Mouse (Mus musculus) left cerebral cortex, adult 2 months (tissue): Measurements from ENCODE around the gene Cisd2. TPM values are rescaled to one million over a fixed set of nuclear protein-coding genes. Genes with fewer than 3 reads are reported as not detected.

Source experiments
- DNase-seq, 2 experiments: peaks; one replicate each; pipeline ENCODE4 v3.0.0; 2021 to 2022; ENCODE audit warnings: low spot score in 2 of 2, mixed read lengths in 1 of 2; ENCODE audit errors: extremely low spot score in 1 of 2
- H3K27ac ChIP-seq: fragments of 200-600 bp; 2 replicates; pipeline ENCODE4 v1.8.1; 2022
- H3K4me3 ChIP-seq: fragments of 200-600 bp; 2 replicates; pipeline ENCODE4 v1.8.1; 2022
- CTCF ChIP-seq: fragments of 200-600 bp; IDR thresholded peaks from 2 replicates; pipeline ENCODE4 v1.8.1; 2022; ENCODE audit warnings: antibody characterized with exemption, mild to moderate bottlenecking, moderate library complexity
- intact Hi-C: fragments of 180-260 bp; cut with DNase I; formaldehyde crosslinking; loops from one replicate; pipeline ENCODE4 v1.15.1; 2025
- total RNA-seq, 2 experiments: library from RNA; stranded (reverse); gene quantifications; 2 replicates each; pipeline ENCODE4 v1.2.3; 2021

Cisd2 gene
- total RNA-seq, 2 experiments from 2014 or later: 38.7 to 39.3 TPM

DNA sequence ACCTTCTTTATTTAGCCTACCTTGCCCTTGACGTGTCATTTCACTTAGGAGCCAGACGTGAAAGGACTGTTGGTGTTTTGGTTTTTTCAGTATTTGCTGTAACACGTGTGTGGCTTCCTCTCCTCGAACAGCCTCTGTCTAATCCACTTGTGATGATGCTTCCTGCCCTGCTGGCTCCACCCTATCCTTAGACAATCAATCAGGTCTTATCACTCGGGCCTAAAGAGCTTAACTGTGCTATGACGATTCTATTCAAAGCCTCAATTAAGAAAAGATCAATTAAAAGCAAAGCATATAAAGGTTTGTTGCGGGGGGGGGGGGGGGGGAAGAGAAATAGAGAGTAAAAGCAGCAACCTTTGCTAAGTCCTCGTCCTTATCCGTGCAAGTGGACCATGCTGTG lies 16.4 kb downstream of the Cisd2 start:
- no peak for DNase-seq
- Histone ChIP-seq H3K4me3 (no peak overlapping the region), H3K27ac (no peak overlapping the region)
- TF ChIP-seq CTCF: no peak
- intact Hi-C loops: no loop called here

DNA sequence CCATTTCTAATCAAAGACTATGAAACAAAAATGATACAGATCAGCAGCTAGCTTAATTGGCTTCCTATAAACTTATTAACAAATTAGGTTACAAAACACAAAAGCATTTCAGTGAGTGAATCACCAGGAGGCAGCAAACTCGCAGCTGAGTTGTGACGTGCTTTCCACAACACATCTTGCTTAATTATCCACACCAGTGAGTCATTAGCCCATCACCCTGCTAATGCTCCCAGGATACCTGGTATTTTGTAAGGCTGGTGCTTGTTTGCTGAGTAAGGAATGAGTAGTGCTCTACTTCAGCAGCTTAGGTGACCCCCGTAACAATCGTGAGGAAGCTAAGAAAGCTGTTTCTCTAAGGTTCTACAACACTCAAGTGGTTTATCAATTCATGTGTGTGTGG lies 19.1 kb downstream of the Cisd2 start:
- H3K4me3 ChIP-seq: no peak overlapping the region
- intact Hi-C loops: loop anchor here (5.0 kb wide), 2 partner anchors 112 to 178 kb away; no protein-coding TSS in a partner anchor
- no peak overlapping the region for H3K27ac ChIP-seq
- no peak for DNase-seq
- TF ChIP-seq CTCF: no peak; the same call in none of the 2 replicates

DNA sequence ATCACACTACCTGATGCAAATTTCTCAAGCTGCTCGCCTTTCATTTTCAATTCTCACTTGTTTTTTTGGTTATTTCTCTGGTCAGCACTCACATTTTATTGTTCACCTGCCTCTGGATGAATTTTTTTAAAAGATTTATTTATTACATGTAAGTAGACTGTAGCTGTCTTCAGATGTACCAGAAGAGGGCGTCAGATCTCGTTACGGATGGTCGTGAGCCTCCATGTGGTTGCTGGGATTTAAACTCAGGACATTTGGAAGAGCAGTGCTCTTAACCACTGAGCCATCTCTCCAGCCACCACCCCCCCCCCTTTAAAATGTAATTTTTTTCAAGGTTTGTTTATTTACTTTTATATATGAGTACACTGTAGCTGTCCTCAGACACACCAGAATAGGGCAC lies 19.9 kb downstream of the Cisd2 start:
- Histone ChIP-seq H3K27ac (no peak overlapping the region), H3K4me3 (no peak overlapping the region)
- no peak for DNase-seq
- no peak; the same call in 1 of the 2 replicates for TF ChIP-seq CTCF
- intact Hi-C loops: loop anchor here (2.0 to 5.0 kb wide), 4 partner anchors 35 to 178 kb away; partner anchors contain the start of gene Ube2d3

DNA sequence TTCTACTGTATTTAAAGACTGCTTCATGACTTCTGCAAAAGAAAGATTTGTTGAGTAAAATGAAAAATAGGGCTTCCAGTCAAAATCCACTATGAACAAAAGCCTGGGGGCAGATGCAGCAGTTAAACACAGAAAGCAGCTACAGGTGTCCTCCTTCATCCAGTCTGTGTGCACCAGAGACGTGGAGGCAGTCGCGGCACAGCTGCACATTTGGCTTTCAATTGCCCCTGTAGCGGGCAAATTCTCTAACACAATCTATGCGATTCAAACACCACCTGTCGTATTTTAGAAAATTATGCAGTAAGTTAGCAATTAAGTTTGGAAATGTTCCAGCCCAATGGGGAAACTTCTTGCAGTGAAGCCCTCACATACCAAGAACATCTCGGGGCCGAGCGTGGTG lies 20.5 kb downstream of the Cisd2 start:
- H3K27ac ChIP-seq: no peak overlapping the region
- no peak for TF ChIP-seq CTCF
- intact Hi-C loops: loop anchor here (2.0 to 5.0 kb wide), 4 partner anchors 36 to 179 kb away; partner anchors contain the start of gene Ube2d3
- H3K4me3 ChIP-seq: no peak overlapping the region
- DNase-seq: no peak

DNA sequence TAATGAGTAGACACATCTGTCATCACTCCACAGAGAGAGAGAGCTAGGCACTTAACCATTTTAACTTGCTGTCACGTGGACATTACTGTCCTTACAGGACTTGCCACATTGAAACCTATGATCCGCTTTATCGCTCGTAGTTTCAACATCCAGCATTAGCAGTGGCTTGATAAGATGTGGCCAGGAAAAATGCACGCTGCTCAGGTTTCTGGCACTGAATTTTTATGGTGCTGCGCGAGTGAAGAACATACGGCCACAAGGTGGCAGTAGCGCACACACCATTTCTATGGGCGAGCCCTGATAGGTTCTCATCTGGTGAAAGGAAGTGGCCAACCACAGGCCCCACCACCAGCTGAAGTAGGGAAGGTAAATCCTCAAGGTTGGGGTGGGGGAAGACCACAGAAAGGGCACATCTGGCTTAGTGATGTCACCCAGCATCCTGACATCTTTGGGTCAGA lies 21.5 kb downstream of the Cisd2 start:
- Histone ChIP-seq H3K4me3 (no peak overlapping the region), H3K27ac (no peak overlapping the region)
- peak; percentile 89 for TF ChIP-seq CTCF
- DNase-seq: peak; percentile 79 to 84
- intact Hi-C loops: loop anchor here (1.0 to 5.0 kb wide), 5 partner anchors 37 to 329 kb away; partner anchors contain the start of gene Ube2d3

DNA sequence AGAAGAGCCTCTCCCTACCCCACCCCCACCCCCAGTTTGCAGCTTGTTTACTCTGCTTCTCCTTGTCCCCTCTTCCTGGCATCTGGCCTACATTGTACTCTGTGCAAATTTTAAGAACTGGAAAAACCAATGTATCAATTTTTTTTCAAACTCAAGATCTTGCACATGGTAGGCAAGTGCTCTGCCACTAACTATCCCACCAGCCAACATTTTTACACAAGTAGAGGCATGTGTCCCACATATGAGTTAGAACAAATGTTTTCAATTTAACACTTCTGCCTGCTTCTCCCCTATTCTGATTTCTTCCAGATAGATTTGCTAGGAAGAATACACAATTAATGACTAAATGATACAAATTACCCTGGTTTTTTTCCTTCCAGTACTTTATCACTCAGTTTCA lies 26.6 kb downstream of the Cisd2 start:
- Histone ChIP-seq H3K4me3 (no peak overlapping the region), H3K27ac (no peak overlapping the region)
- TF ChIP-seq CTCF: no peak
- DNase-seq: no peak
- intact Hi-C loops: no loop called here

DNA sequence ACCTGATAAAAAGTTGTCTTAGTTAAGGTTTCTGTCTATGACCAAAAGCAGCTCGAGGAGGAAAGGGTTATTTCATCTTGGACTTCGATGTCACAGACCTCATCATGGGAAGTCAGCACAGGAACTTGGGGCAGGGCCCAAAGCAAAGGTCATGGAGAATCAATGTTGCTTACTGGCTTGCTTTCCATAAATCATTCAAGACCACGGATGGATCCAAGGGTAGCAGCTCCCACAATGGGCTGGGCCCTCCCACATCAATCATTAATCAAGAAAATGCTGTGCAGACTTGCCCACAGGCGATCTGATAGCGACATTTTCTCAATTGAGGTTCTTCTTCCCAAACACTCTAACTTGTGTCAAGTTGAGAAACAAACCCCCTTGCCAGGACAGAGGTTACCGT lies 27.6 kb downstream of the Cisd2 start:
- no peak for DNase-seq
- no peak overlapping the region for H3K27ac ChIP-seq
- intact Hi-C loops: no loop called here
- TF ChIP-seq CTCF: no peak
- no peak overlapping the region for H3K4me3 ChIP-seq

DNA sequence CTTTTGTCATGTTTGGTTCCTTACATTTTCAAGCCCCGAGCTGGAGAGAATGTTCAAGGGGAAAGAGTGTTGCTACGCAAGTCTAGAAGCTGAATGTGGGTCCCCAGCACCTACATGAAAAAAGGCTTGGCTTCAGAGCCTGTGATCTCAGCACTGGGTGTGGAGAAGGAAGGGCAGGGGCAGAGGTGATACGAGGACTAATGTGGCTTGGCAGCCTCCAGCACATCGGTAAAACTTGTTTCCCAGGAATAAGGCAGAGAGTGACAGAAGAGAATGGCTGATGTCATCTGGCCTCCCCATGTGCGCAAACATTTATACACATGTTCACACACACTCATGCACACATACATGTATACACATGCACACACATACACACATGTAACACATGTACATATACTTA lies 28.6 kb downstream of the Cisd2 start:
- no peak overlapping the region for H3K4me3 ChIP-seq
- intact Hi-C loops: no loop called here
- DNase-seq: no peak
- no peak for TF ChIP-seq CTCF
- no peak overlapping the region for H3K27ac ChIP-seq

DNA sequence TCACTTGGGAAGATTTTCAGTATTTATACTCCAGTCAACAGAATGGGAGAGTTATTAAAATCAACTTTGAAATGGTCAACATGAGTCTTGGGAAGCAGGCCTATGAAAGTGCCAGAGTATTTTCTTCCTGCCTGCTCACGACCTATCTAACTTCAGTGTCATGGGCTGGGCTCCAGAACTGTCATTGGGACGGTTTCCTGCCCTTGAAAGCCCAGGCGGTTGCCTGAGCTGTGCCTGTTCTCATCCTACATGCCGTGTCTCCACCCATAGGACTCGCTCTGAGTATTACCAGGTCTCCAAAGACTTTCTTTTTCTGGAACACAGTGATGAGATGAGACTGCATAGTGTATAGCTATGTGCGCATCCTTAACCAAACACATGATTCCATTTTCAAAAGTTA lies 30.5 kb downstream of the Cisd2 start:
- intact Hi-C loops: no loop called here
- no peak for DNase-seq
- no peak for TF ChIP-seq CTCF
- no peak overlapping the region for H3K4me3 ChIP-seq
- H3K27ac ChIP-seq: no peak overlapping the region

DNA sequence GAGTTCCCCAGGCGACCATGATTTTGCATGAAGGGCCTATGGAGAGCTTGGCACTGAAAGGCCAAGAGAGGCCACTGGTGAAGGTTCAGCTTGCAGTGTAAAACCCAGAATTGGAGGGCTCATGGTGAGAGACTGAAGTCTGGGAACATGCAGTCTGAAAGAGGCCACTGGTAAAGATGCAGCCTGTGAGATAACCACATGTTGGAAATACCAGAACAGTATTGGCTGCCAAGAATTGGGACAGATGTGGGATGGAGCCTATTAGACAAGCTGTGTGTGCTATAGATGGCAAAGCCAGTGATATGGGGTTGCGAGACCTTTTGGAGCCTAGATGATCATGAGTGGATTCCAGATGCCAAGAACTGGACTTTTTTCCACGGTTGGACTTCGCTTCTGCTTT lies 43.9 kb downstream of the Cisd2 start:
- intact Hi-C loops: no loop called here
- Histone ChIP-seq H3K4me3 (no peak overlapping the region), H3K27ac (no peak overlapping the region)
- no peak for TF ChIP-seq CTCF
- DNase-seq: no peak

DNA sequence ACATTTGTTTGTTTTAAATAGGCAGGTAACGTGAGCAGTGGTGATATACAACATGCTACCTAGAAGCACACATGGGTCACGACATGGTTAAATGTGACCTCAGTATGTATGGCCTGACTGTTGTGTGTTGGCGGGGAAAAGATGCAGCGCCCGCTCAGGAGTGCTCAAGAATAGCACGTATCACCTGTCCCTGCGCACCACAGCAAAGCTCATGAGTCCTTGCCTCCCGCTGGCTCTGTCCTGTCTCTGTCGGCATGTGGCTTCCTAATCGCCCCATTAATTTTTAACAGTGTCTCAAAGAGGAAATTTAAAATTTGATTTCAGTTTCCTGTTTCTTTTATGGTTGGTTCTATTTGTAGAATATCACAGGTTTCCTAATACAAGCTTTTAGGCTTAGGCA lies 46.3 kb downstream of the Cisd2 start:
- Histone ChIP-seq H3K4me3 (no peak overlapping the region), H3K27ac (no peak overlapping the region)
- intact Hi-C loops: no loop called here
- no peak for TF ChIP-seq CTCF
- DNase-seq: no peak

DNA sequence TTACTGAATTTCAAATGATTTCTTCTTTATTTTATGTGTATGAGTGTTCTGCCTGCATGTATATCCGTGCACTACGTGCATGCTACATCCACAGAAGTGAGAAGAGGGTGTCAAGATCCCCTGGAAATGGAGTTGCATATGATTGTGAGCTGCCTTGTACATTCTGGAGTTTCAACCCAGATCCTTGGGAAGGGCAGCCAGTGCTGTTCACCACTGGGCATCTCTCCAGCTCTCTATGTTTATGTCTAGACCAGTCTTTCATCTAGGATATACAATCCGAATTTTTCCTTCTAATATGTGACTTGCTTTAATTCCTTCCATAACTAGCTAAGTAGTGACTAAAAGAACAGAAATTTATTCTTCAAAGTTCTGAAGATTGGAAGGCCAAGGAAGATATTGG lies 47.9 kb downstream of the Cisd2 start:
- TF ChIP-seq CTCF: no peak
- H3K4me3 ChIP-seq: no peak overlapping the region
- intact Hi-C loops: no loop called here
- no peak overlapping the region for H3K27ac ChIP-seq
- no peak for DNase-seq

DNA sequence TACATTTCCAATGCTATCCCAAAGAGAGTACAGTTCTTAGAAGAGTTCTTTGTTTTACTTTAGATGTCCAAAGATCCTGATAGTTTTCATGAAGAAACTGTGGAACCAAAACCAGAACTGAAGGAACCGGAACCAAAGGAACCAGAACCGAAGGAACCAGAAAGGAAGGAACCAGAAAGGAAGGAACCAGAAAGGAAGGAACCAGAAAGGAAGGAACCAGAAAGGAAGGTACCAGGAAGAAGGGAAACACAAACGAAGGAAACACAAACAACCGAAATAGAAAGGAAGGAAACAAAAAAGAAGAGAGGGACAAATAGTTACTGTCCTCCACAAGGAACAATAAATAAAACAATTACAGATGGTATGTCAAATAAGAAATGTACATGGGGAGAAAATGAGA lies 66.3 kb downstream of the Cisd2 start:
- intact Hi-C loops: no loop called here
- TF ChIP-seq CTCF: no peak
- Histone ChIP-seq H3K27ac (no peak overlapping the region), H3K4me3 (no peak overlapping the region)
- DNase-seq: no peak

Other genes starting within 250 kb of the Cisd2 start
- 1 to 10 TPM in 1 of 2 experiments, under 1 TPM in 1; 0.91 to 1.4 TPM for gene Cenpe, start 211.4 kb downstream of the Cisd2 start, total RNA-seq
- gene Bdh2, start 142.7 kb downstream of the Cisd2 start, total RNA-seq: 1 to 10 TPM; 3.2 to 4.0 TPM
- 1 to 10 TPM; 3.8 to 4.0 TPM for gene Slc9b2, start 116.2 kb downstream of the Cisd2 start, total RNA-seq
- gene Slc9b1, start 75.9 kb downstream of the Cisd2 start, total RNA-seq: under 1 TPM in 1 of 2 experiments, not detected in 1; 0.52 TPM
- 100 to 1,000 TPM; 225 to 229 TPM for gene Ube2d3, start 14.2 kb upstream of the Cisd2 start, total RNA-seq
- gene Manba, start 61.7 kb upstream of the Cisd2 start, total RNA-seq: 10 to 100 TPM in 1 of 2 experiments, 1 to 10 TPM in 1; 8.9 to 15.5 TPM